In genomic region chr15:100345484-100345883, GRCm38 (mm10) we compare ENCODE assay signal across 45 mouse cellular contexts. TPM values are rescaled to one million over a fixed set of nuclear protein-coding genes. Genes with fewer than 3 reads are reported as not detected.
A peak's percentile ranks its signal among the peaks of the same experiment; 100 is the strongest.
DNase-seq lines count a peak whose midpoint lies in the region; ATAC-seq and TF ChIP-seq lines count a peak whose summit lies in the region.
"Had no signal": no experiment of that assay in that cellular context is flagged by ENCODE, and none has a peak within 500 bp of the region (broad histone marks: within the 10 kb centered on the region; RNA-seq: fewer than 3 reads in every experiment).

No protein-coding gene starts in this region.

- no peak for TF ChIP-seq CTCF in MEL (IDR thresholded peaks at IDR 0.05 in 2 of 3, conservative IDR thresholded peaks at IDR 0.05 in 1 of 3; ENCODE audit: control insufficient read depth in 1 of 3, insufficient read depth in 1 of 3, low read depth in 2 of 3, low read length in 3 of 3, poor library complexity in 1 of 3, severe bottlenecking in 1 of 3)

- TF ChIP-seq EP300 in MEL (IDR thresholded peaks at IDR 0.05; ENCODE audit: low read depth in 1 of 2, low read length in 2 of 2) = no peak

- no peaks in the 10 kb centered on the region for H3K9me3 ChIP-seq in kidney, embryonic 15.5 days (replicated peaks)
- H3K9me3 ChIP-seq in MEL (replicated peaks; ENCODE audit: insufficient read depth, low read length) = no peaks in the 10 kb centered on the region
- H3K9me3 ChIP-seq in hindbrain, embryonic 13.5 days = no peaks in the 10 kb centered on the region
- H3K9me3 ChIP-seq: embryonic facial prominence, embryonic 13.5 days; forebrain, embryonic 15.5 days; heart, embryonic 15.5 days; liver, embryonic 12.5 days; megakaryocyte, embryonic 14.5 days; midbrain, embryonic 12.5 days; neural tube, embryonic 12.5 days had no signal

- TF ChIP-seq POLR2A in MEL (IDR thresholded peaks at IDR 0.05; ENCODE audit: control insufficient read depth in 1 of 2, insufficient read depth in 1 of 2, low read depth in 1 of 2, low read length in 2 of 2, poor library complexity in 1 of 2) = no peak

- no peak for TF ChIP-seq RAD21 in MEL (IDR thresholded peaks at IDR 0.05; ENCODE audit: low read depth, low read length)

- no peak overlapping the region for H3K4me2 ChIP-seq in kidney, embryonic 15.5 days
- no peak overlapping the region for H3K4me2 ChIP-seq in hindbrain, embryonic 13.5 days
- H3K4me2 ChIP-seq: embryonic facial prominence, embryonic 13.5 days; forebrain, embryonic 15.5 days; heart, embryonic 15.5 days; hindbrain, embryonic 14.5 days; limb, embryonic 12.5 days; liver, embryonic 12.5 days; midbrain, embryonic 12.5 days; neural tube, embryonic 12.5 days had no signal

- H3K79me2 ChIP-seq in MEL (ENCODE audit: control insufficient read depth, insufficient read depth, low read length, poor library complexity) = no peaks in the 10 kb centered on the region

- 0 out of 2 replicates have a peak, but pooled peaks cover 9% of the 10 kb centered on the region for H3K4me1 ChIP-seq in kidney, embryonic 15.5 days
- peaks cover 3% of the 10 kb centered on the region in 2 experiments; a peak in 2 of 4 replicates for H3K4me1 ChIP-seq in MEL (ENCODE audit: control insufficient read depth in 1 of 2, insufficient read depth in 2 of 2, low read length in 2 of 2)
- no peaks in the 10 kb centered on the region for H3K4me1 ChIP-seq in hindbrain, embryonic 13.5 days (replicated peaks)
- H3K4me1 ChIP-seq: embryonic facial prominence, embryonic 13.5 days; forebrain, embryonic 15.5 days; limb, embryonic 12.5 days; megakaryocyte, embryonic 14.5 days; midbrain, embryonic 12.5 days; neural tube, embryonic 12.5 days had no signal

- no peak overlapping the region for H3K4me3 ChIP-seq in kidney, embryonic 15.5 days (replicated peaks)
- H3K4me3 ChIP-seq in MEL (ENCODE audit: control insufficient read depth in 1 of 2, insufficient read depth in 1 of 2, low read depth in 2 of 2, low read length in 2 of 2) = no peak overlapping the region
- no peak overlapping the region for H3K4me3 ChIP-seq in hindbrain, embryonic 13.5 days
- H3K4me3 ChIP-seq: embryonic facial prominence, embryonic 13.5 days; forebrain, embryonic 10.5 days; forebrain, embryonic 15.5 days; heart, embryonic 15.5 days; layer of hippocampus, adult 2 months; left cerebral cortex, adult 2 months; limb, embryonic 12.5 days; liver, embryonic 12.5 days; megakaryocyte, embryonic 14.5 days; midbrain, embryonic 12.5 days; myocyte; neural tube, embryonic 12.5 days had no signal

- H3K9ac ChIP-seq in kidney, embryonic 15.5 days = no peak overlapping the region
- H3K9ac ChIP-seq in MEL (ENCODE audit: control insufficient read depth, low read depth, low read length, poor library complexity, severe bottlenecking) = no peak overlapping the region
- H3K9ac ChIP-seq in hindbrain, embryonic 13.5 days = no peak overlapping the region
- H3K9ac ChIP-seq: embryonic facial prominence, embryonic 13.5 days; forebrain, embryonic 15.5 days; heart, embryonic 15.5 days; hindbrain, embryonic 14.5 days; limb, embryonic 12.5 days; liver, embryonic 12.5 days; liver, postnatal 0 days; midbrain, embryonic 12.5 days; neural tube, embryonic 12.5 days had no signal

- intact Hi-C loops in heart, postnatal 14 days (cut with DNase I) = no loop called here

- H3K36me3 ChIP-seq in kidney, embryonic 15.5 days = no peaks in the 10 kb centered on the region
- no peaks in the 10 kb centered on the region for H3K36me3 ChIP-seq in MEL (ENCODE audit: control insufficient read depth in 1 of 2, insufficient read depth in 2 of 2, low read length in 2 of 2)
- no peaks in the 10 kb centered on the region; the same call in 1 of the 2 replicates for H3K36me3 ChIP-seq in hindbrain, embryonic 13.5 days
- H3K36me3 ChIP-seq: embryonic facial prominence, embryonic 13.5 days; forebrain, embryonic 10.5 days; forebrain, embryonic 15.5 days; heart, embryonic 15.5 days; limb, embryonic 12.5 days; liver, embryonic 12.5 days; midbrain, embryonic 12.5 days; neural tube, embryonic 12.5 days had no signal

- H3K27me3 ChIP-seq in kidney, embryonic 15.5 days = no peaks in the 10 kb centered on the region
- peaks cover 0 to 3% of the 10 kb centered on the region in 2 experiments; a peak in 2 of 4 replicates for H3K27me3 ChIP-seq in MEL (ENCODE audit: control insufficient read depth in 1 of 2, insufficient read depth in 2 of 2, low read length in 2 of 2)
- H3K27me3 ChIP-seq in hindbrain, embryonic 13.5 days = no peaks in the 10 kb centered on the region
- H3K27me3 ChIP-seq: embryonic facial prominence, embryonic 13.5 days; forebrain, embryonic 15.5 days; heart, embryonic 15.5 days; limb, embryonic 12.5 days; liver, embryonic 12.5 days; midbrain, embryonic 12.5 days; neural tube, embryonic 12.5 days had no signal

- no peak for ATAC-seq in kidney, embryonic 15.5 days (replicated peaks; ENCODE audit: low FRiP score)
- no peak for ATAC-seq in hindbrain, embryonic 13.5 days (ENCODE audit: low FRiP score)
- ATAC-seq: forebrain, embryonic 15.5 days; intestine, postnatal 0 days; liver, embryonic 12.5 days; liver, postnatal 0 days had no signal

- no peak overlapping the region for H3K27ac ChIP-seq in kidney, embryonic 15.5 days
- H3K27ac ChIP-seq in MEL (ENCODE audit: control insufficient read depth, low read depth, low read length) = no peak overlapping the region
- H3K27ac ChIP-seq in hindbrain, embryonic 13.5 days = no peak overlapping the region
- H3K27ac ChIP-seq: embryonic facial prominence, embryonic 13.5 days; forebrain, embryonic 15.5 days; heart, embryonic 15.5 days; hindbrain, embryonic 14.5 days; layer of hippocampus, adult 2 months; left cerebral cortex, adult 2 months; liver, embryonic 12.5 days; midbrain, embryonic 12.5 days; neural tube, embryonic 12.5 days; stomach, postnatal 0 days had no signal

- peak; percentile 46 for DNase-seq in adrenal gland, adult 2 months
- DNase-seq in adrenal gland, postnatal 25 days = no peak
- DNase-seq in kidney, adult 11 months = peak; percentile 55
- DNase-seq in MEL (ENCODE audit: low read depth, low spot score) = no peak
- peak; percentile 12 to 49 for DNase-seq in heart, postnatal 14 days
- DNase-seq in spleen, adult 18-20 months = no peak
- DNase-seq: adrenal gland, postnatal 10 days; cerebellum, adult 11 months; cerebellum, adult 9-10 months; cerebellum, postnatal 36 days; embryo, embryonic 11 days; liver, postnatal 0 days; lung, postnatal 4 days; right cerebral cortex, adult 18-20 months; thymus, adult 2 months; thymus, postnatal 36 days had no signal

RNA-seq across cellular contexts. Expression of gene Methig1, which starts 7.5 kb away (rescaled TPM):
- under 1 TPM; 0.45 to 0.52 TPM for total RNA-seq in adrenal gland, adult 2 months (2021)
- polyA plus RNA-seq in adrenal gland, adult 2 months (2012; rRNA removed) = 0.16 TPM in 1 of 2 replicates, not detected in the other
- total RNA-seq in adrenal gland, postnatal 25 days (2021) = 0.64 TPM in 1 of 2 replicates, not detected in the other
- 0.94 and 1.5 TPM in 2 replicates for polyA plus RNA-seq in kidney, embryonic 15.5 days (2015; fragmentation: Nextera tagmentation; extraction: Ambion mirVana)
- not detected in 2 replicates for total RNA-seq in MEL (2012; rRNA removed)
- polyA plus RNA-seq in MEL (2012; ENCODE audit: insufficient read depth in 1 of 2, insufficient read length in 2 of 2, low read depth in 1 of 2, low replicate concordance in 2 of 2, missing spikeins in 1 of 2) = not detected
- not detected for total RNA-seq in heart, postnatal 14 days (2021)
- 0.62 TPM in 1 of 2 replicates, not detected in the other for polyA plus RNA-seq in hindbrain, embryonic 13.5 days (2015; fragmentation: Nextera tagmentation; extraction: Ambion mirVana)
- total RNA-seq: CH12.LX; gastrocnemius, adult 18-20 months; gastrocnemius, postnatal 4 days; layer of hippocampus, adult 2 months; layer of hippocampus, postnatal 14 days; left cerebral cortex, postnatal 25 days; midbrain, postnatal 0 days had no signal
- polyA plus RNA-seq: C2C12; embryonic facial prominence, embryonic 13.5 days; forebrain, embryonic 10.5 days; forebrain, embryonic 15.5 days; frontal cortex, adult 2 months; heart, embryonic 15.5 days; intestine, postnatal 0 days; liver, embryonic 12.5 days; midbrain, embryonic 12.5 days; midbrain, postnatal 0 days; myocyte; spleen, adult 2 months; stomach, postnatal 0 days; thymus, adult 2 months had no signal

RNA-seq across cellular contexts. Expression of gene Mettl7a2, which starts 7.5 kb away (rescaled TPM):
- 1 to 10 TPM in 1 of 2 experiments, under 1 TPM in 1; 0.78 to 3.6 TPM for total RNA-seq in adrenal gland, adult 2 months (2021)
- polyA plus RNA-seq in adrenal gland, adult 2 months (2012; rRNA removed) = not detected in 2 replicates
- total RNA-seq in adrenal gland, postnatal 25 days (2021) = 1.0 and 2.4 TPM in 2 replicates
- 0.26 TPM in 1 of 2 replicates, not detected in the other for polyA plus RNA-seq in kidney, embryonic 15.5 days (2015; fragmentation: Nextera tagmentation; extraction: Ambion mirVana)
- not detected in 2 replicates for total RNA-seq in MEL (2012; rRNA removed)
- polyA plus RNA-seq in MEL (2012; ENCODE audit: insufficient read depth in 1 of 2, insufficient read length in 2 of 2, low read depth in 1 of 2, low replicate concordance in 2 of 2, missing spikeins in 1 of 2) = not detected
- 1 to 10 TPM in 1 of 2 experiments, under 1 TPM in 1; 0.68 to 1.1 TPM for total RNA-seq in heart, postnatal 14 days (2021)
- polyA plus RNA-seq in hindbrain, embryonic 13.5 days (2015; fragmentation: Nextera tagmentation; extraction: Ambion mirVana) = not detected in 2 replicates
- total RNA-seq: CH12.LX; midbrain, postnatal 0 days had no signal
- polyA plus RNA-seq: C2C12; embryonic facial prominence, embryonic 13.5 days; forebrain, embryonic 10.5 days; forebrain, embryonic 15.5 days; frontal cortex, adult 2 months; heart, embryonic 15.5 days; hindbrain, embryonic 14.5 days; intestine, postnatal 0 days; limb, embryonic 12.5 days; liver, embryonic 12.5 days; liver, postnatal 0 days; lung, embryonic 16.5 days; midbrain, embryonic 12.5 days; midbrain, postnatal 0 days; myocyte; spleen, adult 2 months; stomach, postnatal 0 days; thymus, adult 2 months had no signal

RNA-seq across cellular contexts. Expression of gene Mettl7a3, which starts 10.8 kb away (rescaled TPM):
- total RNA-seq in adrenal gland, adult 2 months (2021) = under 1 TPM in 1 of 2 experiments, not detected in 1; 0.63 TPM
- polyA plus RNA-seq in adrenal gland, adult 2 months (2012; rRNA removed) = 0.13 and 0.16 TPM in 2 replicates
- total RNA-seq in adrenal gland, postnatal 25 days (2021) = not detected in 2 replicates
- 0.17 TPM in 1 of 2 replicates, not detected in the other for polyA plus RNA-seq in kidney, embryonic 15.5 days (2015; fragmentation: Nextera tagmentation; extraction: Ambion mirVana)
- total RNA-seq in MEL (2012; rRNA removed) = 0.12 and 0.13 TPM in 2 replicates
- polyA plus RNA-seq in MEL (2012; ENCODE audit: insufficient read depth in 1 of 2, insufficient read length in 2 of 2, low read depth in 1 of 2, low replicate concordance in 2 of 2, missing spikeins in 1 of 2) = under 1 TPM in 1 of 2 experiments, not detected in 1; 0.70 TPM
- not detected for total RNA-seq in heart, postnatal 14 days (2021)
- polyA plus RNA-seq in hindbrain, embryonic 13.5 days (2015; fragmentation: Nextera tagmentation; extraction: Ambion mirVana) = 0.13 and 0.31 TPM in 2 replicates
- total RNA-seq: CH12.LX; layer of hippocampus, postnatal 14 days; midbrain, postnatal 0 days had no signal
- polyA plus RNA-seq: C2C12; forebrain, embryonic 10.5 days; forebrain, embryonic 15.5 days; heart, embryonic 15.5 days; hindbrain, embryonic 14.5 days; intestine, postnatal 0 days; liver, embryonic 12.5 days; liver, postnatal 0 days; lung, embryonic 16.5 days; midbrain, embryonic 12.5 days; midbrain, postnatal 0 days; myocyte; stomach, postnatal 0 days had no signal

RNA-seq across cellular contexts. Expression of gene Higd1c, which starts 18.9 kb away (rescaled TPM):
- under 1 TPM in 1 of 2 experiments, not detected in 1; 0.69 TPM for total RNA-seq in adrenal gland, adult 2 months (2021)
- 0.28 TPM in 1 of 2 replicates, not detected in the other for polyA plus RNA-seq in adrenal gland, adult 2 months (2012; rRNA removed)
- 1.2 TPM in 1 of 2 replicates, not detected in the other for total RNA-seq in adrenal gland, postnatal 25 days (2021)
- polyA plus RNA-seq in kidney, embryonic 15.5 days (2015; fragmentation: Nextera tagmentation; extraction: Ambion mirVana) = 0.64 and 1.7 TPM in 2 replicates
- total RNA-seq in MEL (2012; rRNA removed) = not detected in 2 replicates
- not detected for polyA plus RNA-seq in MEL (2012; ENCODE audit: insufficient read depth in 1 of 2, insufficient read length in 2 of 2, low read depth in 1 of 2, low replicate concordance in 2 of 2, missing spikeins in 1 of 2)
- total RNA-seq in heart, postnatal 14 days (2021) = not detected
- not detected in 2 replicates for polyA plus RNA-seq in hindbrain, embryonic 13.5 days (2015; fragmentation: Nextera tagmentation; extraction: Ambion mirVana)
- total RNA-seq: CH12.LX; ES-E14; gastrocnemius, adult 18-20 months; gastrocnemius, postnatal 4 days; layer of hippocampus, adult 2 months; layer of hippocampus, postnatal 14 days; left cerebral cortex, adult 2 months; left cerebral cortex, postnatal 25 days; midbrain, postnatal 0 days had no signal
- polyA plus RNA-seq: C2C12; embryonic facial prominence, embryonic 13.5 days; forebrain, embryonic 10.5 days; forebrain, embryonic 15.5 days; frontal cortex, adult 2 months; heart, embryonic 15.5 days; hindbrain, embryonic 14.5 days; intestine, postnatal 0 days; kidney, postnatal 0 days; limb, embryonic 12.5 days; liver, embryonic 12.5 days; liver, postnatal 0 days; lung, embryonic 16.5 days; midbrain, embryonic 12.5 days; midbrain, postnatal 0 days; myocyte; spleen, adult 2 months; stomach, postnatal 0 days; thymus, adult 2 months had no signal

RNA-seq across cellular contexts. Expression of gene Mettl7a1, which starts 41.5 kb away (rescaled TPM):
- 100 to 1,000 TPM; 117 to 142 TPM for total RNA-seq in adrenal gland, adult 2 months (2021)
- 69.8 and 78.4 TPM in 2 replicates for polyA plus RNA-seq in adrenal gland, adult 2 months (2012; rRNA removed)
- total RNA-seq in adrenal gland, postnatal 25 days (2021) = 76.6 and 111 TPM in 2 replicates
- 13.2 and 18.4 TPM in 2 replicates for polyA plus RNA-seq in kidney, embryonic 15.5 days (2015; fragmentation: Nextera tagmentation; extraction: Ambion mirVana)
- 17.3 and 28.9 TPM in 2 replicates for total RNA-seq in MEL (2012; rRNA removed)
- polyA plus RNA-seq in MEL (2012; ENCODE audit: insufficient read depth in 1 of 2, insufficient read length in 2 of 2, low read depth in 1 of 2, low replicate concordance in 2 of 2, missing spikeins in 1 of 2) = 10 to 100 TPM in 1 of 2 experiments, not detected in 1; 34.4 TPM
- 10 to 100 TPM; 29.3 to 40.9 TPM for total RNA-seq in heart, postnatal 14 days (2021)
- 3.2 and 4.3 TPM in 2 replicates for polyA plus RNA-seq in hindbrain, embryonic 13.5 days (2015; fragmentation: Nextera tagmentation; extraction: Ambion mirVana)

Comparison
In these comparisons a context has a peak if more than half of its experiments do, and no peak if none do; other contexts are left out.
1. DNase-seq: peak in adrenal gland, adult 2 months (single experiment), kidney, adult 11 months (single experiment) and heart, postnatal 14 days (2 of 2); none in adrenal gland, postnatal 25 days (single experiment), MEL (single experiment) and spleen, adult 18-20 months (0 of 2).